Mouse (Mus musculus): Measurements from ENCODE around the gene Oprl1.

Oprl1 gene

GRCm38 (mm10) chr2:181766672-181767557 is 52.1 kb downstream of the Oprl1 start:
- DNase-seq (ENCODE audit: low spot score), result no peak

GRCm38 (mm10) chr2:181768451-181768850 is 53.6 kb downstream of the Oprl1 start:
- no peak for DNase-seq (ENCODE audit: low spot score)

GRCm38 (mm10) chr2:181769397-181769796 is 54.6 kb downstream of the Oprl1 start:
- DNase-seq (ENCODE audit: low spot score), result no peak

Measured in urinary bladder, postnatal 25 days (tissue).